Mouse (Mus musculus): ENCODE results near the gene Marveld3. TPM values are rescaled to one million over a fixed set of nuclear protein-coding genes. Genes with fewer than 3 reads are reported as not detected.

Gene Marveld3
- polyA plus RNA-seq, 1 experiment from 2014 or later, result 2.2 TPM

DNA sequence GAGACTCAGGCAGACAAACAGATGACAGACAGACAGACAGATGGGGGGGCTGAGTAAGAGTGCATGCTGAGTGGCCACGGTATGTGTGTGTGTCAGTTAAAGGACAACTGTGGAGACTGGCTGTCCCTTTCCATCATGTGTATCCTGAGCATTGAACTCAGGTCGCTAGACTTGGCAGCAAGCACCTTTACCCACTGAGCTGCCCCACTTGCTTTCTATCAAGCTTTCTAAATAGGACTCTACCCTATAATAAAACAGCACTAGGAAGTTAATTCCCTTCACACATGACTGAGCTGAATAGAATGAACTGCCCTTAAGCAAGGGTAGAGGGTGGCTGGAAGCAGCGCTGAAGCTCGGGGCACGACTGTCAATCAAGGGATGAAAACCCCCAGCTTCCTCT, 30.2 kb upstream of the Marveld3 start:
- WGBS, result 72% methylated on average over 5 of the region's 5 CpGs
- Histone ChIP-seq H3K27me3 (no peaks in the 10 kb centered on the region), H3K36me3 (no peaks in the 10 kb centered on the region), H3K4me3 (no peak overlapping the region), H3K9me3 (no peaks in the 10 kb centered on the region), H3K9ac (no peak overlapping the region), H3K27ac (no peak overlapping the region), H3K4me1 (no peaks in the 10 kb centered on the region), H3K4me2 (replicated peaks) (no peak overlapping the region)
- no peak for ATAC-seq (ENCODE audit: insufficient number of reproducible peaks, insufficient read depth, low FRiP score, low TSS enrichment)

GRCm38 (mm10) chr8:109990224-109990623, 28.2 kb upstream of the Marveld3 start, which contains the start of gene Tat:
Gene Tat, plus strand, starts transcription at chr8:109990437.
- Histone ChIP-seq H3K27me3 (0 out of 2 replicates have a peak, but pooled peaks cover 2% of the 10 kb centered on the region), H3K4me2 (replicated peaks) (no peak within 1 kb of the TSS), H3K9ac (no peak within 1 kb of the TSS), H3K36me3 (no peaks in the 10 kb centered on the region), H3K4me1 (no peaks in the 10 kb centered on the region), H3K9me3 (no peaks in the 10 kb centered on the region), H3K4me3 (no peak within 1 kb of the TSS), H3K27ac (no peak within 1 kb of the TSS)
- WGBS, result 76% methylated on average over 8 of the region's 8 CpGs
- ATAC-seq (ENCODE audit: insufficient number of reproducible peaks, insufficient read depth, low FRiP score, low TSS enrichment), result no peak

DNA sequence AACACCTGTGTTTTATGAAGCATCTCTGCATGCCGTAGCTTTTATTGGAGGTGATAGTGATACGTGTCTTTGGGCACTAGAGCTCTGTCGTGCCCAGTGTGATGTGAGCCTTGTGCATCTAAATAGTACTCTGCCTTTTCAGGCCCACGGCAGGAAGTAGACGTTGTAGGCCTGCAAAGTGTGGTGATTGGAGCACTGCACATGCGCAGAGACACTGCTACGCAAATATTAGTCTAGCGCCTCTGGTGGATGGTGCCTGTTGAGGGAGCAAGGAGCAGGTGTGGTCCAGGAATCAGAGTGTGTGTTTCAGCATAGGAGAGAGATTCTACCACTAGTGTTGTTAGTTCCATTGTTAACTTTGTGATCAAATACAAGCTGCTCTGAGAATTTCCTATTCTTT, 27.1 kb upstream of the Marveld3 start:
- H3K4me1 ChIP-seq, result no peaks in the 10 kb centered on the region
- no peak overlapping the region for H3K27ac ChIP-seq
- H3K9ac ChIP-seq, result no peak overlapping the region
- WGBS, result 91% methylated on average over 8 of the region's 8 CpGs
- H3K27me3 ChIP-seq, result 0 out of 2 replicates have a peak, but pooled peaks cover 2% of the 10 kb centered on the region
- no peak overlapping the region for H3K4me3 ChIP-seq
- H3K36me3 ChIP-seq, result no peaks in the 10 kb centered on the region
- ATAC-seq (ENCODE audit: insufficient number of reproducible peaks, insufficient read depth, low FRiP score, low TSS enrichment), result no peak
- no peak overlapping the region for H3K4me2 ChIP-seq (replicated peaks)
- H3K9me3 ChIP-seq, result no peaks in the 10 kb centered on the region

DNA sequence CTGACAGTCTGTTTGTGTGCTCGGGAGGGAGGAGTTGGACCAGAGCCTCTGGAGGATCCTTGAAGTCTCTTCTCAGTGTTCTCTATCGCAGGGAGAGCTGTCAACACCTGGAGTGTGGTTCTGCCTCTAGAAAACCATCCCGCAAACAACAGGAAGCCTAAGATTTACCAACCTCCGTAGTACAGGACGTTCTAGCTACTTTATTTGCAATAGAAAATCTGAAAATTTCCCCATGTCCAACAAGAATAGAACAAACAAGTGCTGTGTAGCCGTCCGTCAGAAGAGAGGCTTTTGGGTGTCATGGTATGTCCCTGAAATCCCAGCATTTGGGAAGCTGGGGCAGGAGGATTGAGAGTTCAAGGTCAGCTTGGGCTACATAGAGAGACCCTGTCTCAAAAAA, 25.8 kb upstream of the Marveld3 start:
- H3K27ac ChIP-seq, result no peak overlapping the region
- no peak overlapping the region for H3K4me3 ChIP-seq
- no peak overlapping the region for H3K4me2 ChIP-seq (replicated peaks)
- H3K9ac ChIP-seq, result no peak overlapping the region
- H3K4me1 ChIP-seq, result no peaks in the 10 kb centered on the region
- 82% methylated on average over 7 of the region's 7 CpGs for WGBS
- 0 out of 2 replicates have a peak, but pooled peaks cover 2% of the 10 kb centered on the region for H3K27me3 ChIP-seq
- H3K9me3 ChIP-seq, result no peaks in the 10 kb centered on the region
- no peaks in the 10 kb centered on the region for H3K36me3 ChIP-seq
- ATAC-seq (ENCODE audit: insufficient number of reproducible peaks, insufficient read depth, low FRiP score, low TSS enrichment), result no peak

DNA sequence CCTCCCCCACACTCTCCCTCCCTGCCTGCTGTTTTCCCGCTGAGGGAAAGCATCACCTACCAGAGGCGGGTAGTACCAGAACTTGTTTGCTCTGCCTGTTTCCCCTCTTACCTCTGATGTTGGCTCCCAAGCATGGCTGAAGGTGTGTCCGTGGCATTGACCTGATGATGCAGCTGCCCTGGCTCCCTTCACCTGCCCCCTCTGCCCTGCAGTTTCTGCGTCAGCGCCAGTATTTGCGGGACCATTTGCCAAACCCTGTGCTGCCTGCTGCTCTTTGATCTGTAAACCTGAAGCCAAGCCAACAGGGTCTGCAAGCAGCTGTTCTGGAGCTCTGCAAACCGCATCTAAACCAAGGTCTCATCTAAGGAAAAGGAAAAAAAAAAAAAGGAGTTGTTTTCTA, 24.4 kb upstream of the Marveld3 start:
- Histone ChIP-seq H3K36me3 (no peaks in the 10 kb centered on the region), H3K9me3 (no peaks in the 10 kb centered on the region), H3K4me2 (replicated peaks) (no peak overlapping the region), H3K27ac (no peak overlapping the region), H3K4me1 (no peaks in the 10 kb centered on the region), H3K27me3 (0 out of 2 replicates have a peak, but pooled peaks cover 2% of the 10 kb centered on the region), H3K9ac (no peak overlapping the region), H3K4me3 (no peak overlapping the region)
- WGBS, result 73% methylated on average over 7 of the region's 7 CpGs
- no peak for ATAC-seq (ENCODE audit: insufficient number of reproducible peaks, insufficient read depth, low FRiP score, low TSS enrichment)

DNA sequence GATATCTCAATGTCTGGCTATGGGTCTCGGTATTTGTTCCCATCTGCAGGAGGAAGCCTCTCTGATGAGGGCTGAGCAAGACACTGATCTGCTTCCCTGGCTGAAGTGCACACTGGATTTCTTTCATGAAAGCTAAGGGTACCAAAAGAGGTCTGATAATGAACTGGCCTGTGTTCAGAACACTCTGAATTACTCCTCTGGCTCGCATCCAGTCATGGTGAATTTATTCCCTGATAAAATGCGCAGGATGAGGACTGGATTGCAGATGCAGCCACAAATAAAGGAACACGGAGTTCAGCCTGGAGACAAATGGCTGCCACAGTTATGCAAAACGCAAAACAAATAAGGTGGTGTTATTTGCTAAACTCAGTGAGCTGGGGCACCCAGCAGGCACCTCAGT, 21.9 kb upstream of the Marveld3 start:
- Histone ChIP-seq H3K27ac (no peak overlapping the region), H3K9ac (no peak overlapping the region), H3K36me3 (no peaks in the 10 kb centered on the region), H3K4me2 (replicated peaks) (no peak overlapping the region), H3K4me3 (no peak overlapping the region), H3K27me3 (0 out of 2 replicates have a peak, but pooled peaks cover 2% of the 10 kb centered on the region), H3K4me1 (no peaks in the 10 kb centered on the region), H3K9me3 (no peaks in the 10 kb centered on the region)
- WGBS, result 48% methylated on average over 5 of the region's 5 CpGs
- no peak for ATAC-seq (ENCODE audit: insufficient number of reproducible peaks, insufficient read depth, low FRiP score, low TSS enrichment)

GRCm38 (mm10) chr8:109982386-109983105, 20.5 kb upstream of the Marveld3 start:
- Histone ChIP-seq H3K36me3 (no peaks in the 10 kb centered on the region), H3K4me1 (no peaks in the 10 kb centered on the region), H3K27me3 (0 out of 2 replicates have a peak, but pooled peaks cover 2% of the 10 kb centered on the region), H3K9me3 (no peaks in the 10 kb centered on the region), H3K27ac (no peak overlapping the region), H3K9ac (no peak overlapping the region), H3K4me3 (no peak overlapping the region), H3K4me2 (replicated peaks) (no peak overlapping the region)
- WGBS, result 75% methylated on average over 15 of the region's 15 CpGs
- ATAC-seq (ENCODE audit: insufficient number of reproducible peaks, insufficient read depth, low FRiP score, low TSS enrichment), result no peak

DNA sequence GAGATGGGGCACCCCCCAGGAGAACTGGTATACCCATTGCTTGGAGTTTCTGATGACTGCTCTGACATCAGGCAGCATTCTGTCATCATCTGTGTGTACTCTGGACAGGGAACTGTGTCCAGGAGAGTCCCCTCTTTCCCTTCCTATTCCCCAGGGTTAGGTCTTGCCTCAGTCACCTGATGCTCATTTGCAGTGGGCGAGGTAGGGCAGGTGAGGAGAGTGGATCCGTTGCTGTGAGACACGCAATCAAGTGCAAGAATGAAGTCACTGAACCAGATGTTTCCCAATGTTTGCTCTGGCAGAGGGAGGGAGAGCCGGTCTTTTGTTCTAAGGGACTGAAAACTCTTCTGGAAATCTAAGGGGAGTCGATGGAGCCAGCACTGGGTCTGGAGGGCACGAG, 17.3 kb upstream of the Marveld3 start:
- H3K27ac ChIP-seq, result no peak overlapping the region
- H3K4me1 ChIP-seq, result no peaks in the 10 kb centered on the region
- no peak overlapping the region for H3K9ac ChIP-seq
- H3K27me3 ChIP-seq, result no peaks in the 10 kb centered on the region
- H3K9me3 ChIP-seq, result 0 out of 2 replicates have a peak, but pooled peaks cover 2% of the 10 kb centered on the region
- no peak for ATAC-seq (ENCODE audit: insufficient number of reproducible peaks, insufficient read depth, low FRiP score, low TSS enrichment)
- no peak overlapping the region for H3K4me2 ChIP-seq (replicated peaks)
- H3K4me3 ChIP-seq, result no peak overlapping the region
- no peaks in the 10 kb centered on the region for H3K36me3 ChIP-seq
- WGBS, result 79% methylated on average over 6 of the region's 6 CpGs

DNA sequence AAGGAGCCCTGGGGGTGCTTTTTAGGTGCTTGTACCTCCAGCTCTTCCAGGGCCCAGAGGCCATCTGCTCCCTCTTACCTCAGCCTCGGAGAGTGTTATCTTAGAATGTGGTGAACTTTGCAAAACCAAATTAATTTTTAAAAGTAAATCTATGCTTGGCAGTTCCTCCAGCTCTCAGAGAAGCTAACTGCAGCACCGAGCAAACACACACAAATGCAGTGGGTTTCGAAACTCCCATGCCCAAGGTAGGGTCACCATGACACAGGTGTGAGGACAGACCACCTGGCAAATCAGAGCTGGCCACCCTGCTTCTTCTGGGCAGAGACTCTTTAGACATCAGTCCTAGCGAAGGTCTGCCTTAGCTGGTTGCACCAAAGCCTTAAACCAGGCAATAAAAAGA, 10.9 kb upstream of the Marveld3 start:
- no peak for ATAC-seq (ENCODE audit: insufficient number of reproducible peaks, insufficient read depth, low FRiP score, low TSS enrichment)
- no peaks in the 10 kb centered on the region for H3K36me3 ChIP-seq
- H3K27me3 ChIP-seq, result peaks cover 9% of the 10 kb centered on the region; the same call in 1 of the 2 replicates
- 0 out of 2 replicates have a peak, but pooled peaks cover 2% of the 10 kb centered on the region for H3K9me3 ChIP-seq
- no peak overlapping the region for H3K4me3 ChIP-seq
- no peak overlapping the region for H3K27ac ChIP-seq
- H3K9ac ChIP-seq, result no peak overlapping the region
- no peak overlapping the region for H3K4me2 ChIP-seq (replicated peaks)
- WGBS, result 82% methylated on average over 4 of the region's 4 CpGs
- H3K4me1 ChIP-seq, result no peaks in the 10 kb centered on the region

GRCm38 (mm10) chr8:109970323-109970722, 8.3 kb upstream of the Marveld3 start:
- ATAC-seq (ENCODE audit: insufficient number of reproducible peaks, insufficient read depth, low FRiP score, low TSS enrichment), result no peak
- H3K9me3 ChIP-seq, result no peaks in the 10 kb centered on the region

GRCm38 (mm10) chr8:109968837-109969236, 6.8 kb upstream of the Marveld3 start:
- Histone ChIP-seq H3K4me3 (no peak overlapping the region), H3K27me3 (peaks cover 9% of the 10 kb centered on the region; the same call in 1 of the 2 replicates), H3K4me1 (no peaks in the 10 kb centered on the region), H3K9me3 (no peaks in the 10 kb centered on the region), H3K4me2 (replicated peaks) (no peak overlapping the region), H3K27ac (no peak overlapping the region), H3K9ac (no peak overlapping the region), H3K36me3 (no peaks in the 10 kb centered on the region)
- WGBS, result 58% methylated on average over 10 of the region's 10 CpGs
- no peak for ATAC-seq (ENCODE audit: insufficient number of reproducible peaks, insufficient read depth, low FRiP score, low TSS enrichment)

More at GRCm38 (mm10) chr8:109970323-109970722, 8.3 kb upstream of the Marveld3 start:
- Histone ChIP-seq H3K4me2 (replicated peaks) (no peak overlapping the region), H3K9ac (no peak overlapping the region), H3K4me1 (no peaks in the 10 kb centered on the region), H3K27ac (no peak overlapping the region), H3K27me3 (peaks cover 9% of the 10 kb centered on the region; the same call in 1 of the 2 replicates), H3K4me3 (no peak overlapping the region), H3K36me3 (no peaks in the 10 kb centered on the region)
- WGBS, result 8% methylated on average over 9 of the region's 9 CpGs

GRCm38 (mm10) chr8:109964106-109964505, 2.1 kb upstream of the Marveld3 start:
- H3K27ac ChIP-seq, result no peak overlapping the region
- no peak overlapping the region for H3K4me3 ChIP-seq
- ATAC-seq (ENCODE audit: insufficient number of reproducible peaks, insufficient read depth, low FRiP score, low TSS enrichment), result no peak
- H3K4me1 ChIP-seq, result peaks cover 8% of the 10 kb centered on the region; the same call in 1 of the 2 replicates
- H3K9ac ChIP-seq, result no peak overlapping the region
- H3K4me2 ChIP-seq (replicated peaks), result no peak overlapping the region
- H3K36me3 ChIP-seq, result no peaks in the 10 kb centered on the region
- peaks cover 46% of the 10 kb centered on the region for H3K27me3 ChIP-seq
- no peaks in the 10 kb centered on the region for H3K9me3 ChIP-seq
- WGBS, result 71% methylated on average over 4 of the region's 4 CpGs

Data from embryonic facial prominence, embryonic 12.5 days (tissue).